Mouse (Mus musculus) myocyte (in vitro differentiated cells): ENCODE data around the gene Aff1. TPM values are rescaled to one million over a fixed set of nuclear protein-coding genes. Genes with fewer than 3 reads are reported as not detected.

Source experiments
- H3K27me3 ChIP-seq: one replicate; pipeline ENCODE4 v1.6.1; 2011; ENCODE audit not compliant: control insufficient read depth, insufficient read depth, insufficient read length
- H3K36me3 ChIP-seq: one replicate; pipeline ENCODE4 v1.6.1; 2011; ENCODE audit not compliant: control insufficient read depth, insufficient read depth
- H3K4me2 ChIP-seq: one replicate; pipeline ENCODE4 v1.6.1; 2011; ENCODE audit warnings: low read depth, control low read depth
- H3K4me3 ChIP-seq: one replicate; pipeline ENCODE4 v1.5.1; 2011; ENCODE audit warnings: mild to moderate bottlenecking, control low read depth, moderate library complexity
- H3K79me2 ChIP-seq: one replicate; pipeline ENCODE4 v1.6.1; 2011; ENCODE audit not compliant: control insufficient read depth, insufficient read depth
- H3ac ChIP-seq: one replicate; pipeline ENCODE4 v1.6.1; 2011; ENCODE audit not compliant: control insufficient read depth, insufficient read length
- CEBPB ChIP-seq: IDR thresholded peaks from 2 replicates; pipeline ENCODE4 v1.6.1; 2011; ENCODE audit warnings: mild to moderate bottlenecking, moderate library complexity; ENCODE audit not compliant: poor library complexity, insufficient read depth, severe bottlenecking
- E2F4 ChIP-seq: IDR thresholded peaks from one replicate; pipeline ENCODE4 v1.6.1; 2011; ENCODE audit warnings: mild to moderate bottlenecking, control low read depth, moderate library complexity; ENCODE audit not compliant: insufficient read depth
- MAX ChIP-seq: IDR thresholded peaks from one replicate; pipeline ENCODE4 v1.6.1; 2011; ENCODE audit warnings: low read depth, mild to moderate bottlenecking, control low read depth
- MYOD1 ChIP-seq, 3 experiments: IDR thresholded peaks; one replicate each; pipeline ENCODE4 v1.6.1; 2011; ENCODE audit warnings: control low read depth in 2 of 3, low read depth in 2 of 3, mild to moderate bottlenecking in 2 of 3, moderate library complexity in 1 of 3; ENCODE audit not compliant: insufficient read length in 2 of 3, control insufficient read depth in 1 of 3
- MYOG ChIP-seq, 3 experiments: IDR thresholded peaks; one replicate each; pipeline ENCODE4 v1.6.1; 2011; ENCODE audit warnings: control low read depth in 2 of 3, low read depth in 2 of 3, mild to moderate bottlenecking in 2 of 3; ENCODE audit not compliant: insufficient read length in 2 of 3, control insufficient read depth in 1 of 3, insufficient read depth in 1 of 3
- POLR2A ChIP-seq: IDR thresholded peaks from one replicate; pipeline ENCODE4 v1.6.1; 2011; ENCODE audit warnings: low read depth, mild to moderate bottlenecking, control low read depth, moderate library complexity; ENCODE audit not compliant: insufficient read length
- POLR2AphosphoS2 ChIP-seq: IDR thresholded peaks from one replicate; pipeline ENCODE4 v1.6.1; 2011; ENCODE audit warnings: low read depth, control low read depth; ENCODE audit not compliant: insufficient read length
- REST ChIP-seq: IDR thresholded peaks from one replicate; pipeline ENCODE4 v1.6.1; 2011; ENCODE audit warnings: mild to moderate bottlenecking, control low read depth, moderate library complexity; ENCODE audit not compliant: insufficient read depth, insufficient read length
- SRF ChIP-seq: IDR thresholded peaks from one replicate; pipeline ENCODE4 v1.6.1; 2011; ENCODE audit warnings: low read depth; ENCODE audit not compliant: control insufficient read depth, insufficient read length
- TCF12 ChIP-seq: IDR thresholded peaks from one replicate; pipeline ENCODE4 v1.6.1; 2011; ENCODE audit warnings: mild to moderate bottlenecking, control low read depth; ENCODE audit not compliant: poor library complexity, insufficient read depth, severe bottlenecking
- TCF3 ChIP-seq: IDR thresholded peaks from one replicate; pipeline ENCODE4 v1.6.1; 2011; ENCODE audit warnings: low read depth, control low read depth; ENCODE audit not compliant: insufficient read length
- USF1 ChIP-seq: IDR thresholded peaks from one replicate; pipeline ENCODE4 v1.6.1; 2011; ENCODE audit warnings: low read depth, mild to moderate bottlenecking, control low read depth, moderate library complexity
- polyA plus RNA-seq: library from polyadenylated mRNA; unstranded; fragments of >200 nt; fragmentation: generic; extraction: Trizol; gene quantifications from one replicate; pipeline ENCODE4 v1.2.1, GENCODE M21; 2012; ENCODE audit warnings: missing spikeins

Aff1 gene
- polyA plus RNA-seq, 1 experiment, result 16.4 TPM

DNA sequence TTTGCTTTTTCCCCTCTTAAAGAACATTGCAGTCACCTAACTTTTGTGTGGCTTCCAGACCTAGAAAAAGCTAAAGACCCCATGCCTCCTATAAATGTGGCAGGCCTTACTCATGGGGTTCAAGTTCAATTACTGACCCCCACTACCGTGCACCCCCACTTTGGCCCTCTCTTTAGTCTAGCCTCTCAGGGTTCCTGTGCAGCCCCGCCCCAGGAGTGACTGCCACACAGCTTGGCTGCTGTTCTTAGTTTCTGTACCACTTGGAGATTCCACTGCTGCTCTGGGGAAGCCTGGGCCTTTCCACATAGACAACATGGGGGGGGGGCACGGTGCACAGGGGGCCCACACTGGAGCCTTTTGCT, 147.1 kb downstream of the Aff1 start:
- TF ChIP-seq REST (no peak), SRF (no peak), MYOD1 (IDR thresholded peaks at IDR 0.05; ENCODE audit: control insufficient read depth in 1 of 3, insufficient read length in 2 of 3, low read depth in 2 of 3) (no peak), MAX (no peak), POLR2A (no peak)
- Histone ChIP-seq H3ac (no peak overlapping the region), H3K27me3 (no peaks in the 10 kb centered on the region), H3K36me3 (peaks cover 21% of the 10 kb centered on the region), H3K4me3 (no peak overlapping the region), H3K79me2 (peaks cover 8% of the 10 kb centered on the region), H3K4me2 (no peak overlapping the region)

DNA sequence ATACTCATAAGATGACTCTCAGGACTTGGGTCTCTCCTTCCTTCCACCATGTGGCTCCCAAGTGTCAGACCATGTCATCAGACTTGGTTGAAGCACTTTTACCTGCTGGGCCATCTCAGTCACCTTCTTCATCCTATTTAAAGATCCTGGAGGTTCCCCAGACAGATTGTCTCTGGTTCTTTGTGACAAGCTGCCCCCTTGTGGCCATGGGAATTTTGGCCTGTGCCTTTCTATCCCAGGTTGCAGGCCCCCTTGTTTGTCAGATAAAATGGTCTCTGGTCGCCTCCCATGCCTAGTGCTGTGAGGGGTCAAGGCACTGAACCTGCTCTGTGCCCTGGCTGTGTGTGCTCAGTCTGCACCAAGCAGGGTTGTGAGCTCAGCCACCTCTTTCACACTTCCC, 151.8 kb downstream of the Aff1 start:
- Histone ChIP-seq H3ac (no peak overlapping the region), H3K79me2 (no peaks in the 10 kb centered on the region)
- no peak for TF ChIP-seq POLR2AphosphoS2
- no peak for TF ChIP-seq SRF
- TF ChIP-seq E2F4, result no peak
- TF ChIP-seq TCF3, result no peak

DNA sequence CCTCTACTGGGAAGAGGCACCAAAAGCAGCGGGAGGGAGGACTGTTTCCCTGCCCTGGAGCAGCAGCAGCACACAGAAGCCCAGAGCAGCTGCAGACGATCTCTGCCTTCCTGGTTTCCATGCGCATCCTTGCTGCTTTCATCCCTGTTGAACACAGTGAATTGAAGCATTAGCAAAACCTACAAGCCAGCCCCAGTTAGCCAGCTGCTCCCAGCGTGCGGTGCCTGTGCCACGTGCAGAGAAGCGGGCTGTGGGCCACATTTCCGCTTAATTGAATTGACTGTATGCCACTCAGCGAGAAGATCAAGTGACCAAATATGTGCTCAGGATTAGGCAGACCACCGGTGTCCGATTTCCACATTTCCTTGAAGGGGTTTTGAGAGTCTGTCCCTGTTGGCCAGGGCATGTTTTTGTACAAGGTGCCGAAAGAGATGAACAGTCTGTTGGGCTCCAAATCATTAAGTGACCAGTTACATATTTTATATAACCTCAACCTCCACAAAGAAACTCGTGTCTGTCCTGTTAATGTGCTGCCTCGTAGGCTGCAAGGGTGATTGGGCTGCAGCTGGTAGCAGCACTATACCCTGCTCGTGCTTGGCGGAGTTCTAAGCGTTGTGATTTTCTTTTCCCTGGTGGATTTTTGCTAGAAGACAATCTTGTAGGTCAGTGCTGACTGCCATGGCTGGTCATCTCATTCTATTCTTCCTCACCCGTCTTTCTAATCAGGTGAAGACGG, 153.4 kb downstream of the Aff1 start:
- Histone ChIP-seq H3K79me2 (no peaks in the 10 kb centered on the region), H3ac (no peak overlapping the region), H3K4me2 (no peak overlapping the region), H3K36me3 (peaks cover 50% of the 10 kb centered on the region), H3K27me3 (no peaks in the 10 kb centered on the region), H3K4me3 (no peak overlapping the region)
- no peak for TF ChIP-seq MYOD1 (IDR thresholded peaks at IDR 0.05; ENCODE audit: control insufficient read depth in 1 of 3, insufficient read length in 2 of 3, low read depth in 2 of 3)
- no peak for TF ChIP-seq USF1
- no peak for TF ChIP-seq MYOG (IDR thresholded peaks at IDR 0.05; ENCODE audit: control insufficient read depth in 1 of 3, insufficient read depth in 1 of 3, insufficient read length in 2 of 3, low read depth in 2 of 3)
- TF ChIP-seq REST, result no peak
- TF ChIP-seq TCF3, result no peak
- TF ChIP-seq E2F4, result no peak
- TF ChIP-seq CEBPB, result no peak

More for the DNA sequence above, 151.8 kb downstream of the Aff1 start:
- peaks cover 50% of the 10 kb centered on the region for H3K36me3 ChIP-seq
- H3K27me3 ChIP-seq, result no peaks in the 10 kb centered on the region
- no peak overlapping the region for H3K4me3 ChIP-seq
- no peak overlapping the region for H3K4me2 ChIP-seq

DNA sequence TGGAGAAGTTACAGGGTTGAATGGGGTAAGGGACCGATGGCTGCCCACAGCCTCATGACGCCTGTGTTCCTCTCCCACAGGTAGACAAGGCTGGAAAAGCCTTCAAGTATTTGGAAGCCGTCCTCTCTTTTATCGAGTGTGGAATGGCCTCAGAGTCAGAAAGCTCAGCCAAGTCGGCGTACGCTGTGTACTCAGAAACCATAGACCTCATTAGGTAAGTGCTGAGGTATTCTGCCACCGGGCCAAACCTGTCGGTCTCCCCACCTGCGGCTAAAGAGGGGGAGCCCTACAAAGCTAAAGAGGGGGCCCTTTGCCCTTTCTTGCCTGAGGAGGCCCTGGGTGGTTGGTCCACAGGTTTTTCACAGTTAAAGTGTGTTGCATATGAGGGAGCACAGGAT, 154.0 kb downstream of the Aff1 start:
- Histone ChIP-seq H3K79me2 (no peaks in the 10 kb centered on the region), H3ac (no peak overlapping the region), H3K4me2 (no peak overlapping the region), H3K36me3 (peaks cover 52% of the 10 kb centered on the region), H3K4me3 (no peak overlapping the region), H3K27me3 (no peaks in the 10 kb centered on the region)
- no peak for TF ChIP-seq TCF3
- no peak for TF ChIP-seq CEBPB
- no peak for TF ChIP-seq MYOD1 (IDR thresholded peaks at IDR 0.05; ENCODE audit: control insufficient read depth in 1 of 3, insufficient read length in 2 of 3, low read depth in 2 of 3)
- no peak for TF ChIP-seq SRF
- TF ChIP-seq MAX, result no peak
- TF ChIP-seq POLR2A, result no peak

DNA sequence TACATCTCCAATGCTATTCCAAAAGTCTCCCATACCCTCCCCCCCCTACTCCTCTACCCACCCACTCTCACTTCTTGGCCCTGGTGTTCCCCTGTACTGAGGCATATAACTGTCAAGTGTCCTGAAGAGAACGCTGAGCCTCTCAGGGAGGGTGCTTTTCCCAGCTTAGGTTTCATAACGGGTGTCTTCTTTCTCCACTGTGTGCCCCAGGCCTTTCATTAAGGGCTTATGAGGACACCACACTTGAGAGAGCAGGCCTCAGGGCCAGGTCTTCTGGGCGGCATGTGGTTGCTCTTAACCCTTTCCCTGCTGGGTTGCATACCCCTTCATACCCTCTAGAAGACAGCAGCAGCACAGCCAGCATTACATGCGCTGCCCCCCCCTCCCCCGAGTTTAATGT, 154.4 kb downstream of the Aff1 start:
- Histone ChIP-seq H3K79me2 (no peaks in the 10 kb centered on the region), H3K36me3 (peaks cover 56% of the 10 kb centered on the region), H3K4me2 (no peak overlapping the region), H3ac (no peak overlapping the region), H3K27me3 (no peaks in the 10 kb centered on the region), H3K4me3 (no peak overlapping the region)
- TF ChIP-seq TCF3, result no peak
- TF ChIP-seq USF1, result no peak
- no peak for TF ChIP-seq SRF
- no peak for TF ChIP-seq MYOG (IDR thresholded peaks at IDR 0.05; ENCODE audit: control insufficient read depth in 1 of 3, insufficient read depth in 1 of 3, insufficient read length in 2 of 3, low read depth in 2 of 3)
- no peak for TF ChIP-seq POLR2A
- TF ChIP-seq MAX, result no peak
- TF ChIP-seq MYOD1 (IDR thresholded peaks at IDR 0.05; ENCODE audit: control insufficient read depth in 1 of 3, insufficient read length in 2 of 3, low read depth in 2 of 3), result no peak
- TF ChIP-seq TCF12, result no peak
- no peak for TF ChIP-seq E2F4
- TF ChIP-seq CEBPB, result no peak
- TF ChIP-seq REST, result no peak
- no peak for TF ChIP-seq POLR2AphosphoS2
